Mouse (Mus musculus): ENCODE results near the gene Acvr1c.

DNA sequence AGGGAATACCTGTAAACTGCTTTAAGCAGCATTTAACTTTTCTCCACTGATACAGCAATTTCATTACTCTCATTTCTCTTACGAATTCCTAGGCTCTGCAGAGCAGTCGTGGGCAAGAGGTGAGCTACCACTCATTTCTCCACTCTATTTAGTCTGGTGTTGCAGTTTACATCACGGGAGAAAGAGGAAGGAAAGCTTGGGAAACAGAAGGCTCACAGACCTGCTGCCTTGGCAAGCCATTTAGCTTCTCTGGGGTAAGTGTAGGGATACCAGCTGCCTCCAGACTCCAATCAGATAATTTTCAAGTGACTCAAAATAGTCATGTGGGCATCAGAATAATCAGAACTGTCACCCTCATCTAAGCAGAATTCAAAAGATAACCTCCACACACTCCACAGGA, 76.6 kb downstream of the Acvr1c start:
- TF ChIP-seq CTCF (IDR thresholded peaks at IDR 0.05; ENCODE audit: low read depth, low read length): no peak
- no peak for TF ChIP-seq POLR2A (IDR thresholded peaks at IDR 0.05; ENCODE audit: insufficient read depth, low read length)

Measured in ES-Bruce4 (cell line).